In genomic region chr19:21611725-21612575, GRCm38 (mm10) we compare ENCODE assay signal across 20 mouse cellular contexts. TPM values are rescaled to one million over a fixed set of nuclear protein-coding genes. Genes with fewer than 3 reads are reported as not detected.
DNase-seq lines count a peak whose midpoint lies in the region; ATAC-seq lines count a peak whose summit lies in the region.
"Had no signal": no experiment of that assay in that cellular context is flagged by ENCODE, and none has a peak within 500 bp of the region (broad histone marks: within the 10 kb centered on the region; RNA-seq: fewer than 3 reads in every experiment).

No protein-coding gene starts in this region.

- H3K4me2 ChIP-seq in forebrain, embryonic 14.5 days (ENCODE audit: low read length) = no peak overlapping the region
- no peak overlapping the region for H3K4me2 ChIP-seq in midbrain, embryonic 11.5 days
- no peak overlapping the region for H3K4me2 ChIP-seq in midbrain, embryonic 16.5 days (ENCODE audit: low read length)
- H3K4me2 ChIP-seq: heart, embryonic 15.5 days had no signal

- no peak overlapping the region for H3K9ac ChIP-seq in forebrain, embryonic 14.5 days (ENCODE audit: low read length)
- no peak overlapping the region for H3K9ac ChIP-seq in midbrain, embryonic 11.5 days (ENCODE audit: low read length)
- H3K9ac ChIP-seq in midbrain, embryonic 16.5 days (ENCODE audit: low read depth, low read length) = no peak overlapping the region
- H3K9ac ChIP-seq: heart, embryonic 15.5 days had no signal

- H3K4me1 ChIP-seq in forebrain, embryonic 10.5 days = peaks cover 20% of the 10 kb centered on the region
- peaks cover 9% of the 10 kb centered on the region; the same call in 1 of the 2 replicates for H3K4me1 ChIP-seq in forebrain, embryonic 14.5 days (ENCODE audit: control insufficient read depth, insufficient read depth, low read length)
- peaks cover 9% of the 10 kb centered on the region for H3K4me1 ChIP-seq in midbrain, embryonic 11.5 days (ENCODE audit: control insufficient read depth, insufficient read depth, low read length)
- H3K4me1 ChIP-seq in midbrain, embryonic 16.5 days (ENCODE audit: control insufficient read depth, insufficient read depth, low read length) = peaks cover 8% of the 10 kb centered on the region
- H3K4me1 ChIP-seq: heart, embryonic 15.5 days; limb, embryonic 10.5 days had no signal

- H3K27me3 ChIP-seq in forebrain, embryonic 10.5 days (ENCODE audit: poor library complexity, severe bottlenecking) = no peaks in the 10 kb centered on the region
- no peaks in the 10 kb centered on the region for H3K27me3 ChIP-seq in forebrain, embryonic 14.5 days (replicated peaks; ENCODE audit: control insufficient read depth, insufficient read depth, low read length)
- H3K27me3 ChIP-seq in midbrain, embryonic 11.5 days (ENCODE audit: control insufficient read depth, insufficient read depth, low read length) = no peaks in the 10 kb centered on the region
- H3K27me3 ChIP-seq in midbrain, embryonic 16.5 days (ENCODE audit: control insufficient read depth, insufficient read depth, low read depth, low read length) = no peaks in the 10 kb centered on the region
- H3K27me3 ChIP-seq: heart, embryonic 15.5 days had no signal

- ATAC-seq in forebrain, embryonic 14.5 days = no peak
- peak; percentile 58; the same call in 1 of the 2 replicates for ATAC-seq in midbrain, embryonic 11.5 days (ENCODE audit: low FRiP score)
- no peak for ATAC-seq in midbrain, embryonic 16.5 days
- ATAC-seq in common myeloid progenitor, adult 5-6 weeks (replicated peaks; ENCODE audit: low read depth, poor library complexity, severe bottlenecking) = peak; percentile 64

- no peak for DNase-seq in forebrain, embryonic 10.5 days (ENCODE audit: extremely low spot score, low spot score)
- no peak for DNase-seq in forebrain, embryonic 14.5 days (ENCODE audit: low spot score)
- DNase-seq in midbrain, embryonic 11.5 days (ENCODE audit: low spot score, missing footprints) = peak; percentile 85
- peak; percentile 10 for DNase-seq in retina, embryonic 14.5 days (ENCODE audit: low spot score)
- DNase-seq in cerebellum, adult 9-10 months = no peak
- DNase-seq in testis, postnatal 10 days (ENCODE audit: low spot score) = no peak
- DNase-seq: cerebellum, adult 2 months; gastrocnemius, postnatal 10 days; kidney, adult 8-10 months; kidney, postnatal 14 days; lung, adult 2 months; lung, postnatal 4 days; thymus, adult 18-20 months; thymus, postnatal 4 days had no signal

- no peaks in the 10 kb centered on the region for H3K36me3 ChIP-seq in forebrain, embryonic 10.5 days (replicated peaks)
- H3K36me3 ChIP-seq in forebrain, embryonic 14.5 days (ENCODE audit: control insufficient read depth, insufficient read depth, low read length) = no peaks in the 10 kb centered on the region
- H3K36me3 ChIP-seq in midbrain, embryonic 11.5 days (ENCODE audit: control insufficient read depth, insufficient read depth, low read length) = no peaks in the 10 kb centered on the region
- H3K36me3 ChIP-seq in midbrain, embryonic 16.5 days (ENCODE audit: control insufficient read depth, insufficient read depth, low read length) = no peaks in the 10 kb centered on the region
- H3K36me3 ChIP-seq: heart, embryonic 15.5 days; limb, embryonic 10.5 days had no signal

- 64% methylated on average over 9 of the region's 9 CpGs for WGBS in forebrain, embryonic 10.5 days
- 32% methylated on average over 9 of the region's 9 CpGs for WGBS in forebrain, embryonic 14.5 days
- 64% methylated on average over 9 of the region's 9 CpGs for WGBS in midbrain, embryonic 11.5 days
- 55% methylated on average over 9 of the region's 9 CpGs for WGBS in midbrain, embryonic 16.5 days

- no peak overlapping the region for H3K4me3 ChIP-seq in forebrain, embryonic 10.5 days
- H3K4me3 ChIP-seq in forebrain, embryonic 14.5 days (ENCODE audit: low read depth, low read length) = no peak overlapping the region
- no peak overlapping the region for H3K4me3 ChIP-seq in midbrain, embryonic 11.5 days (ENCODE audit: low read depth, low read length)
- no peak overlapping the region for H3K4me3 ChIP-seq in midbrain, embryonic 16.5 days (ENCODE audit: low read depth, low read length)
- H3K4me3 ChIP-seq: heart, embryonic 15.5 days; layer of hippocampus, adult 2 months; left cerebral cortex, adult 2 months; limb, embryonic 10.5 days had no signal

- H3K27ac ChIP-seq in forebrain, embryonic 10.5 days = peak overlapping the region; percentile 25; the same call in 1 of the 2 replicates
- H3K27ac ChIP-seq in forebrain, embryonic 14.5 days (ENCODE audit: low read depth, low read length) = no peak overlapping the region
- H3K27ac ChIP-seq in midbrain, embryonic 11.5 days (ENCODE audit: low read depth, low read length) = no peak overlapping the region
- H3K27ac ChIP-seq in midbrain, embryonic 16.5 days (ENCODE audit: low read length) = no peak overlapping the region
- H3K27ac ChIP-seq: heart, embryonic 15.5 days; layer of hippocampus, adult 2 months; left cerebral cortex, adult 2 months; limb, embryonic 10.5 days had no signal

- no peaks in the 10 kb centered on the region for H3K9me3 ChIP-seq in forebrain, embryonic 10.5 days
- H3K9me3 ChIP-seq in forebrain, embryonic 14.5 days (replicated peaks; ENCODE audit: control insufficient read depth, low read length) = no peaks in the 10 kb centered on the region
- no peaks in the 10 kb centered on the region for H3K9me3 ChIP-seq in midbrain, embryonic 11.5 days (ENCODE audit: control insufficient read depth, low read length)
- H3K9me3 ChIP-seq in midbrain, embryonic 16.5 days (replicated peaks; ENCODE audit: control insufficient read depth, low read length, poor library complexity, severe bottlenecking) = no peaks in the 10 kb centered on the region
- H3K9me3 ChIP-seq: heart, embryonic 15.5 days; limb, embryonic 10.5 days had no signal

RNA-seq across cellular contexts. Expression of gene 1110059E24Rik, which starts 40.8 kb away (rescaled TPM):
- 79.5 and 82.0 TPM in 2 replicates for polyA plus RNA-seq in forebrain, embryonic 10.5 days (2016; fragmentation: Nextera tagmentation; extraction: Ambion mirVana)
- polyA plus RNA-seq in forebrain, embryonic 14.5 days (2014; fragmentation: Nextera tagmentation; extraction: Ambion mirVana) = 77.5 and 81.4 TPM in 2 replicates
- 79.6 and 80.4 TPM in 2 replicates for polyA plus RNA-seq in midbrain, embryonic 11.5 days (2014; fragmentation: Nextera tagmentation; extraction: Ambion mirVana)
- polyA plus RNA-seq in midbrain, embryonic 16.5 days (2015; fragmentation: Nextera tagmentation; extraction: Ambion mirVana) = 61.0 and 64.7 TPM in 2 replicates
- 64.8 and 66.7 TPM in 2 replicates for total RNA-seq in common myeloid progenitor, adult 5-6 weeks (2017)

RNA-seq across cellular contexts. Expression of gene Abhd17b, which starts 41.0 kb away (rescaled TPM):
- 30.1 and 30.8 TPM in 2 replicates for polyA plus RNA-seq in forebrain, embryonic 10.5 days (2016; fragmentation: Nextera tagmentation; extraction: Ambion mirVana)
- 42.2 and 43.1 TPM in 2 replicates for polyA plus RNA-seq in forebrain, embryonic 14.5 days (2014; fragmentation: Nextera tagmentation; extraction: Ambion mirVana)
- 55.3 and 55.6 TPM in 2 replicates for polyA plus RNA-seq in midbrain, embryonic 11.5 days (2014; fragmentation: Nextera tagmentation; extraction: Ambion mirVana)
- polyA plus RNA-seq in midbrain, embryonic 16.5 days (2015; fragmentation: Nextera tagmentation; extraction: Ambion mirVana) = 35.5 TPM in 2 replicates
- 47.5 and 60.2 TPM in 2 replicates for total RNA-seq in common myeloid progenitor, adult 5-6 weeks (2017)

Comparison
In these comparisons a context has a peak if more than half of its experiments do, and no peak if none do; other contexts are left out.
1. ATAC-seq: peak in midbrain, embryonic 11.5 days (single experiment) and common myeloid progenitor, adult 5-6 weeks (single experiment); none in forebrain, embryonic 14.5 days (single experiment) and midbrain, embryonic 16.5 days (single experiment).
2. DNase-seq: peak in midbrain, embryonic 11.5 days (single experiment) and retina, embryonic 14.5 days (single experiment); none in forebrain, embryonic 10.5 days (single experiment), forebrain, embryonic 14.5 days (single experiment), cerebellum, adult 9-10 months (single experiment) and testis, postnatal 10 days (single experiment).